In genomic region chr19:61049413-61049812, GRCm38 (mm10) we compare ENCODE assay signal across 14 mouse cellular contexts.
DNase-seq lines count a peak whose midpoint lies in the region; ATAC-seq and TF ChIP-seq lines count a peak whose summit lies in the region.
"Had no signal": no experiment of that assay in that cellular context is flagged by ENCODE, and none has a peak within 500 bp of the region (broad histone marks: within the 10 kb centered on the region; RNA-seq: fewer than 3 reads in every experiment).

No protein-coding gene starts in this region.

- TF ChIP-seq POLR2A in lung, adult 2 months (IDR thresholded peaks at IDR 0.05; ENCODE audit: borderline replicate concordance, extremely low read depth, low read depth, low read length): no peak

- 50% methylated on average over 1 of the region's 1 CpGs for WGBS in lung, adult 2 months
- WGBS in limb, embryonic 13.5 days: 24% methylated on average over 1 of the region's 1 CpGs

- peaks cover 4% of the 10 kb centered on the region; the same call in 1 of the 2 replicates for H3K9me3 ChIP-seq in limb, embryonic 13.5 days
- H3K9me3 ChIP-seq: forebrain, embryonic 10.5 days; midbrain, embryonic 15.5 days had no signal

- DNase-seq in cerebellum, adult 9-11 months: peak; percentile 23
- no peak for DNase-seq in cerebellum, adult 8-10 months
- peak; percentile 20 to 51 for DNase-seq in lung, adult 18-20 months
- no peak for DNase-seq in lung, adult 2 months
- peak; percentile 5 for DNase-seq in telencephalon, adult 2 months (ENCODE audit: low read depth, low spot score)
- no peak for DNase-seq in urinary bladder, postnatal 10 days (ENCODE audit: low spot score)
- DNase-seq in thymus, postnatal 10 days (ENCODE audit: low spot score in 2 of 2): no peak
- DNase-seq: B cell, adult 2 months; heart, postnatal 14 days had no signal

- peak overlapping the region; percentile 75 for H3K27ac ChIP-seq in limb, embryonic 13.5 days
- H3K27ac ChIP-seq: forebrain, embryonic 10.5 days; macrophage; midbrain, embryonic 15.5 days had no signal

- peak; percentile 54; the same call in 1 of the 2 replicates for ATAC-seq in limb, embryonic 13.5 days (ENCODE audit: low FRiP score, low read depth)
- ATAC-seq: midbrain, embryonic 15.5 days had no signal

- no peak overlapping the region for H3K4me3 ChIP-seq in lung, adult 2 months (replicated peaks; ENCODE audit: extremely low read depth, low read depth, low read length)
- H3K4me3 ChIP-seq in limb, embryonic 13.5 days: no peak overlapping the region
- H3K4me3 ChIP-seq: forebrain, embryonic 10.5 days; midbrain, embryonic 15.5 days had no signal

- H3K4me1 ChIP-seq in lung, adult 2 months (ENCODE audit: control insufficient read depth, insufficient read depth, low read length): peaks cover 8% of the 10 kb centered on the region
- H3K4me1 ChIP-seq in limb, embryonic 13.5 days: peaks cover 12% of the 10 kb centered on the region
- H3K4me1 ChIP-seq: forebrain, embryonic 10.5 days; midbrain, embryonic 15.5 days had no signal

- no peaks in the 10 kb centered on the region for H3K27me3 ChIP-seq in limb, embryonic 13.5 days
- H3K27me3 ChIP-seq: midbrain, embryonic 15.5 days had no signal

- no peak overlapping the region for H3K9ac ChIP-seq in limb, embryonic 13.5 days
- H3K9ac ChIP-seq: midbrain, embryonic 15.5 days had no signal

- no peak for TF ChIP-seq CTCF in lung, adult 2 months (IDR thresholded peaks at IDR 0.05; ENCODE audit: insufficient read depth, low read length)

- peaks cover 2% of the 10 kb centered on the region; the same call in 1 of the 2 replicates for H3K36me3 ChIP-seq in limb, embryonic 13.5 days
- H3K36me3 ChIP-seq: forebrain, embryonic 10.5 days; midbrain, embryonic 15.5 days had no signal

- H3K4me2 ChIP-seq in limb, embryonic 13.5 days (replicated peaks): no peak overlapping the region
- H3K4me2 ChIP-seq: liver, embryonic 11.5 days; midbrain, embryonic 15.5 days had no signal

Comparison
In these comparisons a context has a peak if more than half of its experiments do, and no peak if none do; other contexts are left out.
1. DNase-seq: peak in cerebellum, adult 9-11 months (single experiment), lung, adult 18-20 months (2 of 2) and telencephalon, adult 2 months (single experiment); none in cerebellum, adult 8-10 months (single experiment), lung, adult 2 months (single experiment), urinary bladder, postnatal 10 days (single experiment) and thymus, postnatal 10 days (0 of 2).